Mouse (Mus musculus): Measurements from ENCODE around the gene Rpl5.

Gene Rpl5

DNA sequence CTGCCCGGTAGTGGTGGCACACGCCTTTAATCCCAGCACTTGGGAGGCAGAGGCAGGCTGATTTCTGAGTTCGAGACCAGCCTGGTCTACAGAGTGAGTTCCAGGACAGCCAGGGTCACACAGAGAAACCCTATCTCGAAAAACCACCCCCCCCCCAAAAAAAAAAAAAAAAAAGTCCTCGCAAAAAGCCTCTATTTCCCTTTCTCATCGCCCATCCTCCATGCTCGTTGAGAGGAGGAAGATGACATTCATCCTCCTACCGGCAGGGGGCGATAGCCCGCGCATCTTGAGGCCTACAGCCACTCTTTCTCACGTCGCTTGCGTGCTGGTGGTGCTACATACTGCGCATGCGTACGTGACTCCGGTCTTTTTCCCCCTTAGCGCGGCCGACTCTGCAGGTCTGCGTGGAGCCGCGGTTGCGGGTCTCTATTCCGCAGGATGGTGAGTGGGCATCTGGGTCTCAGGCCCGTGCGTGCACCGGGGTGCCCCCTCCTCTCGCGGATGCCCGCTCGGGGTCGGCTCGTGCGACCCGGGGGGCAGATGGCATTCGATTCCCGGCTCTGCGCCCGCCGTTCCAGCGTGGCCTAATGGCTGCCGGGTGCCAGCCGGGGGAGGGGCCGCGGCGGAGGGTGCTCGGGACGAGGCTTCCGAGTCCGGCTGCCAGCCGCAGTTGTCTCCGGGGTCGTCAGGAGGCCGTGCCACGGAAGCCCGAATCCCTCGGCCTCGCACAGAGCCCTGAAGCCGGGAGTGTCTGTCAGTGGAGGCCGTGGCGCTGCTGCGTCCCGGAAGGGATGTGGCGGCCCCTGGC is at the start of gene Rpl5:
Gene Rpl5, plus strand, starts transcription at position 297 of the 808 bp plus-strand sequence.
- in situ Hi-C loops (cut with MboI; ENCODE audit: unreplicated experiment in 2 of 2): loop anchor here in 1 of 2 experiments (25.0 kb wide), 1 partner anchor 562 kb away; the partner anchor contains the start of gene Pcgf3

DNA sequence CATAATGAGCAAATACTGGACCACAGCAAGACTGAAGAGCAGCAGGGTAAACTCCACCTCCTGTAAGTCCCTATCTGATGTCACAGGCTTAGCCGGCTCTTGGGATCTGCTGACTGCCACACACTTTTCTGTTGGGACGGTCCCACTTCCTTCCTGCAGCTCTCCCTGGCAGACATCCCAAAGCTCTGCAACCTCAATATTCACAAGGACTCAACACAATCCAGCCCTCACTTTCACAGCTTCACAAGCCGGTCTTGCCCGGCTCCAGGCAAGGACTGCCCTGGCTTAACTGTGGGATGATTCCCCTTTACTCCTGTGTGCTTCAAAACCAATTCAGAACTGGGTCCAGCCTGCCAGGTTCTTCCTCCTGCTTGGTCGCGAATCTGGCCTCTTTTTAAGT is 46.5 kb upstream of the Rpl5 start:
- in situ Hi-C loops (cut with MboI; ENCODE audit: unreplicated experiment in 2 of 2): no loop called here

DNA sequence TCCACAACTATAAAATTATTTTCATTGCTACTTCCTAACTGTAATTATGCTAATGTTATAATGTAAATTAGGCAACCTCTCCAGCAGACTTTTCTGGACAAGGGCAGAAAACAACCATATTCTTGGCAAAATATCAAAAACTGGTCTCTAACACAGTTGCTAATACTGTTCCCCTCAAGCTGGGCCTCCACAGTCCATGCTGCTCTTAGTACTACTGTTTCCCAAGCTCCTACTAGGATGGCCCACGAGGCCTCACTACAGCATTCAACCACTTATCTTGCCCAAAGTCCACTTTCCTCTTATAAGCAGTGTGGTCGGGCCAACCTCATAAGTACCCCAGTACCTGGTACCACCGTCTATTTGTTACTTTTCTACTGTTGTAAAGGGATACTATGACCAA is 45.7 kb upstream of the Rpl5 start:
- in situ Hi-C loops (cut with MboI; ENCODE audit: unreplicated experiment in 2 of 2): no loop called here

DNA sequence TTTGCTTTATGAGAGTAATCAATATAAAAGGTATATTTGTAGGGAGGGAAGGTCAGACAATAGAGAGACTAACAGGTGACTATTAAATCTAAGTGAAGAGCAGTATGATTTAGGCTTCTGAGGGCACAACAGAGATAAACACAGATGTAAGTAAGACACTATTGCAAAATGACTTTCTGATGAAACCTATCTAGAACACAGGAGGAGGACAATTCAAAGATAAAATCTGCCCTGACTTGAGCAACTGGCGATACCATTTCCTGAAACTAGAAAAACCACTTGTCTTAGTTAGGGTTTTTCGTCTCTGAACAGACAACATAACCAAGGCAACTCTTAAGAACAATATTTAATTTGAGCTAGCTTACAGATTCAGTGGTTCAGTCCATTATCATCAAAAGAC is 44.8 kb upstream of the Rpl5 start:
- in situ Hi-C loops (cut with MboI; ENCODE audit: unreplicated experiment in 2 of 2): no loop called here

DNA sequence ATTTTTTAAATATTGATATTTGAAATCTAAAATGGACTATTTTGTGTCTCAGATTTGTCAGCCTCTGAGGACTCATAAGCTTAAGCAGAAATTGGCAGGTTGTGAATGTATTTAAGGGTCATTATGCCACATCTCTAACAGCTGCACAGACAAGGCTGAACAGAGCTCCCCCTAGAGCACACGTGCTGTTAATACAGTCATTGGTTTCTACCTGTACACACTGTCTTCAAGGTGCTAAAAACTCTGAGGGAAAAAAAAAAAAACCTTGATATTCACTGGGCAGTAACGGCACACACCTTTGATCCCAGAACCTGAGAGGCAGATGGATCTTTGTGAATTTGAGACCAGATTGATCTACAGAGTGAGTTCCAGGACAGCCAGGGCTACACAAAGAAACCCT is 41.3 kb upstream of the Rpl5 start:
- in situ Hi-C loops (cut with MboI; ENCODE audit: unreplicated experiment in 2 of 2): no loop called here

GRCm38 (mm10) chr5:107863971-107864370 is 36.3 kb upstream of the Rpl5 start:
- in situ Hi-C loops (cut with MboI; ENCODE audit: unreplicated experiment in 2 of 2): no loop called here

GRCm38 (mm10) chr5:107866127-107867126 is 33.9 kb upstream of the Rpl5 start:
- in situ Hi-C loops (cut with MboI; ENCODE audit: unreplicated experiment in 2 of 2): no loop called here

GRCm38 (mm10) chr5:107867970-107868904 is 32.1 kb upstream of the Rpl5 start:
- in situ Hi-C loops (cut with MboI; ENCODE audit: unreplicated experiment in 2 of 2): no loop called here

- in situ Hi-C loops (cut with MboI; ENCODE audit: unreplicated experiment in 2 of 2): no loop called here
Observed at GRCm38 (mm10) chr5:107868905-107869424, 31.3 kb upstream of the Rpl5 start.

DNA sequence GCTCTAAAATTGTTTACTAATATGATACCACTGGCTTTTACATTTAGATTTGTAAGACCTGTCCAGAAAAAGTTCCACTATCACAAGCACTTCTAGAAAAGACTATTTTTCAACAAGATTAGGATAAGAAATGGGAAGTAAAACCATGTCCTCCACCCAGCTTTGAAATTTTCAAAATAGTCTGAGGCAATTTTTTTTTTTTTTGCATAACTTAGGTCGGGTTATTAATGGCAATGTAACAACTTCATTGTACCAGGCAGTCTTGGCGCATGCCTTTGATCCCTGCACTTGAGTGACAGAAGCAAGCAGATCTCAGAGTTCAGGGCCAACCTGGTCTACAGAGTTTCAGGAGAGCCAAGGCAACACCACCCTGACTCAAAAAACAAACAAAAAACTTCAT is 30.6 kb upstream of the Rpl5 start:
- in situ Hi-C loops (cut with MboI; ENCODE audit: unreplicated experiment in 2 of 2): no loop called here

DNA sequence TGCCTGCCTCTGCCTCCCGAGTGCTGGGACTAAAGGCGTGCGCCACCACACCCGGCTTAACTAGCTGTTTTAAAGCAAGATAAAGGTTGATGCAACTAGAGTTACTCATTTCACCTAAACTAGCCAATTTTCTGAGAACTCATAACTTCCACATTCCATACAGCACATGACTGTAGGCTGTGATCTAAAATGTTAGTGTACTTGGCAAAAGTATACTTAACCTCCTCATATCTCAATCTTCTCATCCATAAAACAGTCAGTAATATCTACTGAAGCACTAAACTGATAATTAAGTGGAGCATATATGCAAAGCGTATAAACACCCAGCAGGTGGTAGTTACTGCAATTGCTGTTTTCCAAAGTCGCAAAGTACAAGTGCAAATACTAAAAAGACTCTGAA is 27.0 kb upstream of the Rpl5 start:
- in situ Hi-C loops (cut with MboI; ENCODE audit: unreplicated experiment in 2 of 2): no loop called here

DNA sequence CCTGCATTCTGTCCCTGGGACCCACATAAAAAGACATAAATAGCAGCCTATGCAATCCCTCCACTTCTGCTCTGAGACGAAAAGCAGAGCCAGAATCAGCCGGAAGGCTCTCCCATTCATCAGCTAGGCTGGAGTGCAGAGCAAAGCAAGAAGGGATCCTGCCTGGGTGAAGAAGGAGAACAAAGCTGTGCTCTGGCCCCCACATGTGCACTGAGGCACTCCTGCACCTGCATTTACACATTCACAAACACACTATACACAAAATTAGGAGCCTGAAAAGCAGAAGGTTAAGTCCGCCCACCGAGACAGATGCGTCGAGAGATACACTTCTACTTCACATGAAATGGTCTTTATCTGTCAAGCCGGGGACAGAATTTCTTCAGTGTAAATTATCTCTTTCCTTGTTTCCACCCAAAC is 26.4 kb upstream of the Rpl5 start:
- in situ Hi-C loops (cut with MboI; ENCODE audit: unreplicated experiment in 2 of 2): no loop called here

DNA sequence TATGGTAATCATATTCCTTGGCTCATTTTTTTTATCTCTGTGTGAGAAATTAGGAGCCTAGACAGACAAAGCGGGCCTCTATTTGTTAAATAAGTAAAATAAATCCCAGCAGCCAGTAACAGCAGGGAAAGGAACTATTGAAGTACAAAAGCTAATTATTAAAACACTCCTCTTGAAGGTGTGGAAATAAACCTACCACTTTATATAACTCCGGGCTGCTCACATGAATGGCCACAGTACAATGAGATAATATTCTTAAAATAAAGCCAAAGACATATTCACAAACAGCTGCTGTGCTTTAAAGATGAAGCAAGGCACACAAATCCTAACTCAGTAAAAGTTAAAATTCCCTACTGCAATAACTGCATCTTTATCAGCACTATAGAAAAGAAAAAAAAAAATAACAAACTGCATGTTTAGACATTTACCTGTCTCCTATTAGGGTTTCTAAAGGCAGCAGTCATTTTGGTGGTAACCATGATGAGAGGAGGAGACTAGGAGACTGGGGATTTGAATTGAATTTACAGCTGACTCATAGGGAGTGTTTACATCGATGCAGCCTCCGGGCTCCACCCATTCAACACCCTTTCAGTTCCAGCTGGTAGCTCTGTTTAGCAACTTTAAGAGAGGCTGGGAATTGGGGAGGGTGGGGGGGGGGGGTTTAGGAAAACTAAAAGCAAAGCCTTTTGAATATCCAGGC is 25.6 kb upstream of the Rpl5 start, which contains the start of gene Evi5:
Gene Evi5, minus strand, starts transcription at position 547 of the 700 bp plus-strand sequence.
- in situ Hi-C loops (cut with MboI; ENCODE audit: unreplicated experiment in 2 of 2): no loop called here

GRCm38 (mm10) chr5:107875261-107875611 is 25.1 kb upstream of the Rpl5 start:
- in situ Hi-C loops (cut with MboI; ENCODE audit: unreplicated experiment in 2 of 2): no loop called here

GRCm38 (mm10) chr5:107877053-107877452 is 23.2 kb upstream of the Rpl5 start:
- in situ Hi-C loops (cut with MboI; ENCODE audit: unreplicated experiment in 2 of 2): no loop called here

GRCm38 (mm10) chr5:107880710-107881109 is 19.6 kb upstream of the Rpl5 start:
- in situ Hi-C loops (cut with MboI; ENCODE audit: unreplicated experiment in 2 of 2): no loop called here

DNA sequence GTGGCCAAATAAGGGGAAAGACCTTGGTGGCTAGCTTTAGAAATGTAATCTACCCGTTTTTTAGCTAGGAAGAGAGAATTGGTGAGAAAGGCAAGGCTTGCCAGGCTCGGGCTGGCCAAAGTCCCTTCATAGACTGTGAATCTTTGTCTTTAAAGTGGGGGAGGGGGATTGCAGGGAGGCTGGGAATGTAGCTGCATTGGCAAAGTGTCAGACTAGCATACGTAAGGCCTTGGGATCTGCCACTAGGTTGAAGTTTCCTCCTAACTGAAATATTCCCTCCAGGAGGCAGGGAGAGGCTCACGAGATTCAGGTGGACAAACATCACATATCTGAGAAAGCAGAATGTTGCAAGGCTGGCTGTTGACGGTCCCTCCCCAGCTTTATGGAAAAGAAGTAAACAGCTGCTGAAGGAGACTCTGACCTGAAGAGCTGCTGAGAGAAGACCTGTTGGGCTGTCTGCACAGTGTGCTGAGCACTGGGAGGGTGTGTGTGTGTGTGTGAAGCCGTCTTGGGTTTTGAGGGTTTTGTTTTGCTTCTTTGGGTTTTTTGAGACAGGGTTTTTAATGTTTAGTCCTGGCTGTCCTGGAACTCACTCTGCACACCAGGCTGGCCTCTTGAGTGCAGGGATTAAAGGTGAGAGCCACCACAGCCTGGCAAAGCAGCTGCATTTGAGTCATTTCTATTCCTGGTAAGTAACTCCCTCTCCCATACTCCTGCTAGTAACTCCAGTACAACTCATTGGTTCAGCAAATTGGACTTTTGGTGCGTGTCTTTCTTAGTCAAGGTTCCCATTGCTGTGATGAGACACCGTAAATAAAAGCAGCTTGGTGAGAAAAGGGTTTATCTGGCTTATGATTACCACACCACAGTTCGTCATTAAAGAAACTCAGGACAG is 10.1 kb upstream of the Rpl5 start:
- in situ Hi-C loops (cut with MboI; ENCODE audit: unreplicated experiment in 2 of 2): loop anchor here (5.0 kb wide), 2 partner anchors 273 to 278 kb away; no protein-coding TSS in a partner anchor

DNA sequence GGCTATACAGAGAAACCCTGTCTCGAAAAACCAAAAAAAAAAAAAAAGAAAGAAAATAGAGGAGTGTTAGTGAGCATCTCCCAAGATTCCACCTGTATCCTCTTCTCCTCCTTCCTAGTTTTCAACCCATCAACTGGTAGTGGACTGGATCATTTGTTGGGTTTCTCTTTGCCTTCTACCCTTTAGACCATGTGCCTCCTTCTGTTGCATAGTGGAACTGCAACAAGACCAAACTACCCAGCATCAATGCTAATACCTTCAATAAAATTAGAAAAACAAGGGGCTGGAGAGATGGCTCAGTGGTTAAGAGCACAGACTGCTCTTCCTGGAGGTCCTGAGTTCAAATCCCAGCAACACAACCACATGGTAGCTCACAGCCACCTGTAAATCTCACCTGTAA is 8.8 kb upstream of the Rpl5 start:
- in situ Hi-C loops (cut with MboI; ENCODE audit: unreplicated experiment in 2 of 2): loop anchor here (5.0 kb wide), 2 partner anchors 274 to 279 kb away; no protein-coding TSS in a partner anchor
